Mouse (Mus musculus): Measurements from ENCODE around the gene Ttc7.
A peak's percentile ranks its signal among the peaks of the same experiment; 100 is the strongest.
"Not testable (repeated sequence)": the region's sequence is repeated elsewhere in the genome, so short reads cannot be mapped to it uniquely, and the experiment has no call there.

Ttc7 gene

GRCm38 (mm10) chr17:87286481-87287143, 3.9 kb downstream of the Ttc7 start:
- DNase-seq: no peak

GRCm38 (mm10) chr17:87287197-87287777, 4.6 kb downstream of the Ttc7 start:
- DNase-seq: no peak

GRCm38 (mm10) chr17:87288131-87288530, 5.4 kb downstream of the Ttc7 start:
- DNase-seq: no peak

- no peak for DNase-seq
These were observed 6.7 kb downstream of the Ttc7 start for GRCm38 (mm10) chr17:87289367-87289766.

GRCm38 (mm10) chr17:87291037-87291436, 8.4 kb downstream of the Ttc7 start:
- no peak for DNase-seq

GRCm38 (mm10) chr17:87291782-87292181, 9.1 kb downstream of the Ttc7 start:
- no peak for DNase-seq

- DNase-seq: no peak
These were observed 10.4 kb downstream of the Ttc7 start for GRCm38 (mm10) chr17:87293125-87293524.

GRCm38 (mm10) chr17:87295738-87296137, 13.1 kb downstream of the Ttc7 start:
- no peak for DNase-seq

GRCm38 (mm10) chr17:87296701-87297100, 14.0 kb downstream of the Ttc7 start:
- not testable (repeated sequence) for DNase-seq

GRCm38 (mm10) chr17:87298944-87299343, 16.3 kb downstream of the Ttc7 start:
- DNase-seq: no peak

- no peak for DNase-seq
These were observed 17.7 kb downstream of the Ttc7 start for GRCm38 (mm10) chr17:87300340-87300739.

- not testable (repeated sequence) for DNase-seq
These were observed 18.9 kb downstream of the Ttc7 start for GRCm38 (mm10) chr17:87301607-87302006.

- DNase-seq: no peak
These were observed 19.5 kb downstream of the Ttc7 start for GRCm38 (mm10) chr17:87302014-87302794.

GRCm38 (mm10) chr17:87304151-87304894, 21.6 kb downstream of the Ttc7 start:
- DNase-seq: no peak

GRCm38 (mm10) chr17:87305065-87305464, 22.4 kb downstream of the Ttc7 start:
- no peak for DNase-seq

- DNase-seq: no peak
These were observed 24.1 kb downstream of the Ttc7 start for GRCm38 (mm10) chr17:87306746-87307145.

GRCm38 (mm10) chr17:87309073-87309788, 26.5 kb downstream of the Ttc7 start:
- DNase-seq: no peak

- DNase-seq: no peak
These were observed 27.8 kb downstream of the Ttc7 start for GRCm38 (mm10) chr17:87310497-87310896.

GRCm38 (mm10) chr17:87312351-87312750, 29.7 kb downstream of the Ttc7 start:
- DNase-seq: no peak

- DNase-seq: peak; percentile 32
These were observed 30.5 kb downstream of the Ttc7 start for GRCm38 (mm10) chr17:87312924-87313870.

- DNase-seq: no peak
These were observed 31.4 kb downstream of the Ttc7 start for GRCm38 (mm10) chr17:87314121-87314520.

Measured in cerebellum, adult 11-12 months (tissue).